In the genomic region with DNA sequence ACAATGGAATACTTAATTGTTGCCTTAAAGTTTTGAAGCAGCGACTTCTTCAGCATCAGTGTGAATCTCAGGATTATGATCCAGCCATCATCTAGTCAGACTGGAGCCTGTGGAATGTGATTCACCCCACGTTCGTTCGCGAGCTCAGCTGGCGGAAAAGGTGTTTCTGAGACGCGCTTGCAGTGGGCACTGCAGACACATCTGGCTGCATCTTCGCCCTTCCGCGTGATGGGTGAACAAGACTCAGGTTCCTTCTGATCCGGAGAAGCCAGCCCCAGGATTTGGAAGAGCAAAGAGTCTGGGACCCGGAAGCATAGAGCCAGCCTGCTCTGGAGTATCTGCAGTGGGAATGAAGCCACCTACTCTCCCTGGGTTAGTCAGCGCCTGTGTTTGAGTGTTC, we compare ENCODE assay signal across 14 mouse cellular contexts.
DNase-seq lines count a peak whose midpoint lies in the region; ATAC-seq and TF ChIP-seq lines count a peak whose summit lies in the region.
"Had no signal": no experiment of that assay in that cellular context is flagged by ENCODE, and none has a peak within 500 bp of the region (broad histone marks: within the 10 kb centered on the region; RNA-seq: fewer than 3 reads in every experiment).

No protein-coding gene starts in this region.

- DNase-seq in heart, postnatal 4 days = no peak
- peak; percentile 17 for DNase-seq in embryonic facial prominence, embryonic 14.5 days (ENCODE audit: low spot score)
- no peak for DNase-seq in midbrain, postnatal 0 days (ENCODE audit: low spot score)
- DNase-seq in spleen, adult 18-20 months = no peak
- no peak for DNase-seq in layer of hippocampus, adult 2 months (ENCODE audit: low spot score in 2 of 2)
- DNase-seq: cerebellum, postnatal 36 days; lung, postnatal 14 days; right cerebral cortex, postnatal 14 days had no signal

- H3K4me2 ChIP-seq in heart, embryonic 15.5 days = peak overlapping the region; percentile 14; the same call in 1 of the 2 replicates
- H3K4me2 ChIP-seq in embryonic facial prominence, embryonic 14.5 days (ENCODE audit: low read depth, low read length) = no peak overlapping the region
- H3K4me2 ChIP-seq in forebrain, embryonic 15.5 days (replicated peaks) = 0 out of 2 replicates have a peak overlapping the region, but pooled peaks have one; percentile 3
- H3K4me2 ChIP-seq in midbrain, postnatal 0 days (ENCODE audit: low read depth, low read length, poor library complexity, severe bottlenecking) = peak overlapping the region; percentile 29
- H3K4me2 ChIP-seq: intestine, embryonic 15.5 days had no signal

- no peak for TF ChIP-seq CTCF in midbrain, postnatal 0 days (IDR thresholded peaks at IDR 0.05)
- TF ChIP-seq CTCF in layer of hippocampus, adult 2 months (conservative IDR thresholded peaks at IDR 0.05) = no peak

- no peaks in the 10 kb centered on the region for H3K36me3 ChIP-seq in heart, embryonic 15.5 days
- no peaks in the 10 kb centered on the region for H3K36me3 ChIP-seq in embryonic facial prominence, embryonic 14.5 days (ENCODE audit: control insufficient read depth, insufficient read depth, low read length)
- H3K36me3 ChIP-seq in forebrain, embryonic 15.5 days = no peaks in the 10 kb centered on the region
- no peaks in the 10 kb centered on the region for H3K36me3 ChIP-seq in midbrain, postnatal 0 days (ENCODE audit: insufficient read depth, low read length)
- H3K36me3 ChIP-seq: intestine, embryonic 15.5 days had no signal

- H3K4me1 ChIP-seq in heart, embryonic 15.5 days (replicated peaks) = no peaks in the 10 kb centered on the region
- H3K4me1 ChIP-seq in embryonic facial prominence, embryonic 14.5 days (ENCODE audit: control insufficient read depth, insufficient read depth, low read length) = no peaks in the 10 kb centered on the region
- H3K4me1 ChIP-seq in forebrain, embryonic 15.5 days = peaks cover 15% of the 10 kb centered on the region
- no peaks in the 10 kb centered on the region for H3K4me1 ChIP-seq in midbrain, postnatal 0 days (ENCODE audit: insufficient read depth, low read length)
- H3K4me1 ChIP-seq: intestine, embryonic 15.5 days had no signal

- 49% methylated on average over 14 of the region's 14 CpGs for WGBS in heart, embryonic 15.5 days
- WGBS in embryonic facial prominence, embryonic 14.5 days = 38% methylated on average over 14 of the region's 14 CpGs
- 30% methylated on average over 14 of the region's 14 CpGs for WGBS in forebrain, embryonic 15.5 days
- WGBS in midbrain, postnatal 0 days = 22% methylated on average over 14 of the region's 14 CpGs

- no peak overlapping the region for H3K9ac ChIP-seq in heart, embryonic 15.5 days
- H3K9ac ChIP-seq in embryonic facial prominence, embryonic 14.5 days (ENCODE audit: low read depth, low read length) = no peak overlapping the region
- no peak overlapping the region for H3K9ac ChIP-seq in forebrain, embryonic 15.5 days (replicated peaks)
- no peak overlapping the region for H3K9ac ChIP-seq in midbrain, postnatal 0 days (replicated peaks; ENCODE audit: low read length, poor library complexity, severe bottlenecking)
- H3K9ac ChIP-seq: intestine, embryonic 15.5 days; liver, embryonic 14.5 days had no signal

- H3K4me3 ChIP-seq in heart, embryonic 15.5 days = no peak overlapping the region
- no peak overlapping the region for H3K4me3 ChIP-seq in embryonic facial prominence, embryonic 14.5 days (ENCODE audit: low read depth, low read length)
- H3K4me3 ChIP-seq in forebrain, embryonic 15.5 days = no peak overlapping the region
- no peak overlapping the region for H3K4me3 ChIP-seq in midbrain, postnatal 0 days (ENCODE audit: low read depth, low read length)
- H3K4me3 ChIP-seq in layer of hippocampus, adult 2 months = no peak overlapping the region
- H3K4me3 ChIP-seq: erythroblast, embryonic 14.5 days; intestine, embryonic 15.5 days had no signal

- H3K27ac ChIP-seq in heart, embryonic 15.5 days = no peak overlapping the region
- no peak overlapping the region for H3K27ac ChIP-seq in embryonic facial prominence, embryonic 14.5 days (replicated peaks; ENCODE audit: low read depth, low read length)
- no peak overlapping the region for H3K27ac ChIP-seq in forebrain, embryonic 15.5 days (replicated peaks)
- no peak overlapping the region for H3K27ac ChIP-seq in midbrain, postnatal 0 days (ENCODE audit: low read depth, low read length)
- H3K27ac ChIP-seq in layer of hippocampus, adult 2 months = no peak overlapping the region
- H3K27ac ChIP-seq: intestine, embryonic 15.5 days; kidney, postnatal 0 days; liver, embryonic 14.5 days had no signal

- H3K27me3 ChIP-seq in heart, embryonic 15.5 days = no peaks in the 10 kb centered on the region
- peaks cover 15% of the 10 kb centered on the region; the same call in 1 of the 2 replicates for H3K27me3 ChIP-seq in embryonic facial prominence, embryonic 14.5 days (replicated peaks; ENCODE audit: control insufficient read depth, insufficient read depth, low read length)
- H3K27me3 ChIP-seq in forebrain, embryonic 15.5 days = peaks cover 30% of the 10 kb centered on the region
- no peaks in the 10 kb centered on the region for H3K27me3 ChIP-seq in midbrain, postnatal 0 days (ENCODE audit: insufficient read depth, low read length)
- H3K27me3 ChIP-seq: intestine, embryonic 15.5 days had no signal

- H3K9me3 ChIP-seq in heart, embryonic 15.5 days (replicated peaks) = no peaks in the 10 kb centered on the region
- no peaks in the 10 kb centered on the region for H3K9me3 ChIP-seq in embryonic facial prominence, embryonic 14.5 days (ENCODE audit: control insufficient read depth, low read length)
- H3K9me3 ChIP-seq in forebrain, embryonic 15.5 days = no peaks in the 10 kb centered on the region
- no peaks in the 10 kb centered on the region for H3K9me3 ChIP-seq in midbrain, postnatal 0 days (ENCODE audit: low read length)
- H3K9me3 ChIP-seq: intestine, embryonic 15.5 days had no signal

- ATAC-seq in heart, embryonic 15.5 days (replicated peaks; ENCODE audit: insufficient number of reproducible peaks, insufficient read depth, low FRiP score, low read depth) = no peak
- ATAC-seq in embryonic facial prominence, embryonic 14.5 days (ENCODE audit: low read depth) = no peak
- ATAC-seq in forebrain, embryonic 15.5 days (replicated peaks) = no peak
- ATAC-seq in midbrain, postnatal 0 days (ENCODE audit: low FRiP score) = no peak
- ATAC-seq: intestine, embryonic 15.5 days had no signal
